Mouse (Mus musculus) heart, postnatal 10 days (tissue): ENCODE measurements around the gene Gm13276. TPM values are rescaled to one million over a fixed set of nuclear protein-coding genes. Genes with fewer than 3 reads are reported as not detected.
"Not testable (repeated sequence)": the region's sequence is repeated elsewhere in the genome, so short reads cannot be mapped to it uniquely, and the experiment has no call there.

Experiments used
- DNase-seq, 2 experiments: peaks; one replicate each; pipeline ENCODE4 v3.0.0; 2021
- intact Hi-C: fragments of 180-260 bp; cut with DNase I; formaldehyde crosslinking; loops from one replicate; pipeline ENCODE4 v1.15.1; 2025
- total RNA-seq, 2 experiments: library from RNA; stranded (reverse); gene quantifications; 2 replicates each; pipeline ENCODE4 v1.2.3; 2021

The Gm13276 gene
- total RNA-seq, 2 experiments from 2014 or later = not detected

- intact Hi-C loops = not testable (repeated sequence)
- peak in 1 of 2 experiments; percentile 6 for DNase-seq
Measured at GRCm38 (mm10) chr4:88780320-88780719, 5.2 kb upstream of the Gm13276 start.

DNA sequence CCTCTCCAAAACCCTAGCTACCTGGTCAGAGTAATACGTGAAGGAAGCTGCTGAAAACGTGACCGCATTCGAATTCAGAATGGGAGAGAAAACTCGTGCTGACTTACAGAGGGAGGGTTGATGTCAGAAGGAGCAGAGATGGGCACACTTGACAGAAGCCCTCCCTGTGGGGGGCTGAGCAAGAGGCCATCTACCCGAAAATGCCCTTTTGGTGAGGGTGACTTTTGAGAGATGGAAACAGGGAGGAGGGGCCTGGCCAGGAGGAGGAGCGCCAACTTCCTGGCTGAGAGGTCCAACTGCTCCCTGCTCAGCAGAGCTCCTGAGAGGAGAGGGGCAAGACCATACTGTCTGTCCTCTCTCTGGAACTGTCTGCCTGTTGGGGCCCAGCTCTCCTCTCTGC is 3.7 kb upstream of the Gm13276 start, which contains the start of gene Ifnz:
TSS of gene Ifnz (plus strand) at position 301 of the 400 bp plus-strand sequence.
- DNase-seq, intact Hi-C loops: not testable (repeated sequence)

DNA sequence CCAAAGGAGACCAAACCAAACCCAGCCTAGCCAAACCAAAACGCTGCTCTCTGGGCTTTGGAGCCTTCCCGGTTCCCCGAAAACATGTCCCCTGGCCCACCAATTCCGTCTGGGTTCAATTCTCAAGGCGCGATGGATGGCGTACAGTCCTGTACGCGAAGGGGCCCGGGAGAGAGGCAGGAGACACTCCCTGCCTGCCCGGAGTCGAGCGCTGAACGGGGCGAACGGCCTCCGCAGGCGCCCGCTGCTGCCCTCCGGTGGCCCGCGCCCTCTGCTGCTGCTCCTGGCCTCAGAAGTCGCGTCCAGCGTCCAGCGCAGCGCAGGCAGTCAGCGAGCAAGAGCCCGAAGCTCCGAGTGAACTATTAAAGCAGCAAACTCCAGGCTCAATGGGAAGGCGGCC is 3.2 kb upstream of the Gm13276 start:
- intact Hi-C loops = not testable (repeated sequence)
- peak; percentile 20 to 38 for DNase-seq

DNA sequence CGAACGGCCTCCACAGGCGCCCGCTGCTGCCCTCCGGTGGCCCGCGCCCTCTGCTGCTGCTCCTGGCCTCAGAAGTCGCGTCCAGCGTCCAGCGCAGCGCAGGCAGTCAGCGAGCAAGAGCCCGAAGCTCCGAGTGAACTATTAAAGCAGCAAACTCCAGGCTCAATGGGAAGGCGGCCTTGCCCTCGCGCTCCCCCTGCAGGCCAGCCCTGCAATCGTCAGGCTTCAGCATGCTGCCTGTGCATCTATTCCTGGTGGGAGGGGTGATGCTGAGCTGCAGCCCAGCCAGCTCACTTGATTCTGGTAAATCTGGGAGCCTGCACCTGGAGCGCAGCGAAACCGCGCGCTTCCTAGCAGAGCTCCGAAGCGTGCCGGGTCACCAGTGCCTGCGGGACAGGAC is 2.9 kb downstream of the Gm13276 start, which contains the start of gene Gm13277:
TSS of gene Gm13277 (plus strand) at position 231 of the 400 bp plus-strand sequence.
- intact Hi-C loops = not testable (repeated sequence)
- DNase-seq = peak; percentile 73 to 82

GRCm38 (mm10) chr4:88791250-88791649 is 5.7 kb downstream of the Gm13276 start, which contains the start of gene Gm13278:
Gene Gm13278, plus strand, starts transcription at chr4:88791550.
- DNase-seq, intact Hi-C loops: not testable (repeated sequence)

DNA sequence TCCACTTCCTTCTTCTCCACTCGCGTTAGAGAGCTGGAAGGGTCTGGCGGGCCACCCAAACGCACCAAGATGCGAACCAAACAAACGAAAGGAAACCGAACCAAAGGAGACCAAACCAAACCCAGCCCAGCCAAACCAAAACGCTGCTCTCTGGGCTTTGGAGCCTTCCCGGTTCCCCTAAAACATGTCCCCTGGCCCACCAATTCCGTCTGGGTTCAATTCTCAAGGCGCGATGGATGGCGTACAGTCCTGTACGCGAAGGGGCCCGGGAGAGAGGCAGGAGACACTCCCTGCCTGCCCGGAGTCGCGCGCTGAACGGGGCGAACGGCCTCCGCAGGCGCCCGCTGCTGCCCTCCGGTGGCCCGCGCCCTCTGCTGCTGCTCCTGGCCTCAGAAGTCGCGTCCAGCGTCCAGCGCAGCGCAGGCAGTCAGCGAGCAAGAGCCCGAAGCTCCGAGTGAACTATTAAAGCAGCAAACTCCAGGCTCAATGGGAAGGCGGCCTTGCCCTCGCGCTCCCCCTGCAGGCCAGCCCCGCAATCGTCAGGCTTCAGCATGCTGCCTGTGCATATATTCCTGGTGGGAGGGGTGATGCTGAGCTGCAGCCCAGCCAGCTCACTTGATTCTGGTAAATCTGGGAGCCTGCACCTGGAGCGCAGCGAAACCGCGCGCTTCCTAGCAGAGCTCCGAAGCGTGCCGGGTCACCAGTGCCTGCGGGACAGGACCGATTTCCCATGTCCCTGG is 8.6 kb downstream of the Gm13276 start, which contains the start of gene Gm13275:
TSS of gene Gm13275 (plus strand) at position 552 of the 740 bp plus-strand sequence.
- intact Hi-C loops = not testable (repeated sequence)
- DNase-seq = peak; percentile 86 to 90

- DNase-seq, intact Hi-C loops: not testable (repeated sequence)
Measured at GRCm38 (mm10) chr4:88797097-88797496, 11.6 kb downstream of the Gm13276 start, which contains the start of gene Gm13279. Gene Gm13279, plus strand, starts transcription at chr4:88797397.

- intact Hi-C loops, DNase-seq: not testable (repeated sequence)
Measured at GRCm38 (mm10) chr4:88799365-88799764, 13.9 kb downstream of the Gm13276 start, which contains the start of gene Gm13285. Gene Gm13285, plus strand, starts transcription at chr4:88799665.

GRCm38 (mm10) chr4:88802954-88803353 is 17.4 kb downstream of the Gm13276 start, which contains the start of gene Gm13287:
Gene Gm13287, plus strand, starts transcription at chr4:88803254.
- not testable (repeated sequence) for DNase-seq

DNA sequence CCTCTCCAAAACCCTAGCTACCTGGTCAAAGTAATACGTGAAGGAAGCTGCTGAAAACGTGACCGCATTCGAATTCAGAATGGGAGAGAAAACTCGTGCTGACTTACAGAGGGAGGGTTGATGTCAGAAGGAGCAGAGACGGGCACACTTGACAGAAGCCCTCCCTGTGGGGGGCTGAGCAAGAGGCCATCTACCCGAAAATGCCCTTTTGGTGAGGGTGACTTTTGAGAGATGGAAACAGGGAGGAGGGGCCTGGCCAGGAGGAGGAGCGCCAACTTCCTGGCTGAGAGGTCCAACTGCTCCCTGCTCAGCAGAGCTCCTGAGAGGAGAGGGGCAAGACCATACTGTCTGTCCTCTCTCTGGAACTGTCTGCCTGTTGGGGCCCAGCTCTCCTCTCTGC is 19.7 kb downstream of the Gm13276 start, which contains the start of gene Gm13288:
TSS of gene Gm13288 (plus strand) at position 301 of the 400 bp plus-strand sequence.
- not testable (repeated sequence) for DNase-seq
- intact Hi-C loops = loop anchor here (5.0 kb wide), 1 partner anchor 322 kb away; no protein-coding TSS in a partner anchor

More at GRCm38 (mm10) chr4:88802954-88803353, 17.4 kb downstream of the Gm13276 start, which contains the start of gene Gm13287:
- intact Hi-C loops = not testable (repeated sequence)

GRCm38 (mm10) chr4:88805761-88806160 is 20.3 kb downstream of the Gm13276 start:
- DNase-seq = peak; percentile 36 to 41
- intact Hi-C loops = loop anchor here (5.0 kb wide), 1 partner anchor 322 kb away; no protein-coding TSS in a partner anchor

- DNase-seq = no peak
- intact Hi-C loops = loop anchor here (5.0 kb wide), 1 partner anchor 134 kb away; the partner anchor contains the start of gene Ifna2
Measured at GRCm38 (mm10) chr4:88815928-88816327, 30.4 kb downstream of the Gm13276 start, which contains the start of gene Ifna7. Gene Ifna7, plus strand, starts transcription at chr4:88816228.

DNA sequence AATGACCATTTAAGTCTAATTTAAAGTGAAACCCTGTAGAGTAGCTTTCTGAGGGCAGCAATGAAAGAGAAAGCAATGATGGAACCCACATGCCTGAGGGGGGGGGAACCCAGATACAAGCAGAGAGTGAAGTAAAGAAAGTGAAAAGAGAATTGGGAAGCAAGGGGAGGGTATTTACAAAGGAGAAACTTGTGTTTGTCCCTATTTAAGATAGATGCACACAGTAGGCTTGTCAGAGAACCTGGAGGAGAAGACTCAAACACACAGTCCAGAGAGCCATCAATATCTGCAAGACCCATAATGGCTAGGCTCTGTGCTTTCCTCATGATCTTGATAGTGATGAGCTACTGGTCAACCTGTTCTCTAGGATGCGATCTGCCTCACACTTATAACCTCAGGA is 34.1 kb downstream of the Gm13276 start, which contains the start of gene Ifna11:
TSS of gene Ifna11 (plus strand) at position 301 of the 400 bp plus-strand sequence.
- no peak for DNase-seq
- intact Hi-C loops = loop anchor here (5.0 kb wide), 1 partner anchor 137 kb away; the partner anchor contains the start of gene Ifna2

DNA sequence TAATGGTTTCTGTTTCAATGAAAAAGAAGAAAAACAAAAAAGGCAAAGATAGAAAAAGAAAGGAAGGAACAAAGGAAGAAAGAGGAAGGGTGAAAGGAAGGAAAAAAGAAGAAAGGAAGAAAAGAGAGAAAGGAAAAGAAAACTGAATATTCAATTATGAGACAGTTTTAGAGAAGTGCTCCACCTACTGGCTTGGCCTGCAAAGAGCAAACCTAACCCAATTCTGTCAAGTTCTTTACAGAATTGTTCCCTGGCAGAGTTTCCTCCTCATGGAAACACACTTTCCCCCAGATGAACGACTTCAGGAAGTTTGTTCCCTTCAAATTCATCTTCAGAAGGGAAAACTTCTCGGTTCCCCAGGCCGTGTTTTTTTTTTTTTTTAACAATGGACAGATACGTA is 37.5 kb downstream of the Gm13276 start:
- DNase-seq = peak in 1 of 2 experiments; percentile 21
- intact Hi-C loops = no loop called here

DNA sequence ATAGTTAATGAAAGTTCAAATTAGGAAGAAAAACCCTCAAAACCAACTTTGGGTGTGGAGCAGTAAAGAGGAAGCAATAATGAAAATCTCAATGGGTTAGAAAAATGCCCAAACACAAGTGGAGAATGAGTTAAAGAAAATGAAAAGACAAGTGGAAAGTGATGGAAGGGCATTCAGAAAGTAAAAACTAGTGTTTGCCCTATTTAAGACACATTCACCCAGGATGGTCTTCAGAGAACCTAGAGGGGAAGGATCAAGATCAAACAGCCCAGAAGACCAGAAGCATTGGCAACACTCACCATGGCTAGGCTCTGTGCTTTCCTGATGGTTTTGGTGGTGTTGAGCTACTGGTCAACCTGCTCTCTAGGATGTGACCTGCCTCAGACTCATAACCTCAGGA is 41.6 kb downstream of the Gm13276 start, which contains the start of gene Ifna6:
TSS of gene Ifna6 (plus strand) at position 301 of the 400 bp plus-strand sequence.
- intact Hi-C loops, DNase-seq: not testable (repeated sequence)

DNA sequence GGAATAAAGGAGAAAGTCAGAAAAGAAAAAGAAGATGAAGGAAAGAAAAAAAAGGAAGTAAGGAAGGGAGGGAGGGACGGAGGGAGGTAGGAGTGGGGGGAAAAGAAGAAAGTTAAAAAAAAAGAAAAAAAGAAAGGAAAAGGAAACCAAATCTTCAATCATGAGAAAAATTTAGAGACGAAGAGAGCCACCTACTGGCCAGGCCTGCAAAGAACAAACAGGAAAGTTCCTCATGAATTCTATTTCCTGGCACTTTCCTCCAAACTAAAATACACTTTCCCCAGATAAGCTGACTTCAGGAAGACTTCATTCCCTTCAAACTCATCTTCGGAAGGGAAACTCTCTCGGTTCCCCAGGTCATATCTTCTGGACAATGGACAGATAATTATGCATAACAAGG is 45.0 kb downstream of the Gm13276 start:
- intact Hi-C loops = no loop called here
- peak; percentile 10 to 40 for DNase-seq

DNA sequence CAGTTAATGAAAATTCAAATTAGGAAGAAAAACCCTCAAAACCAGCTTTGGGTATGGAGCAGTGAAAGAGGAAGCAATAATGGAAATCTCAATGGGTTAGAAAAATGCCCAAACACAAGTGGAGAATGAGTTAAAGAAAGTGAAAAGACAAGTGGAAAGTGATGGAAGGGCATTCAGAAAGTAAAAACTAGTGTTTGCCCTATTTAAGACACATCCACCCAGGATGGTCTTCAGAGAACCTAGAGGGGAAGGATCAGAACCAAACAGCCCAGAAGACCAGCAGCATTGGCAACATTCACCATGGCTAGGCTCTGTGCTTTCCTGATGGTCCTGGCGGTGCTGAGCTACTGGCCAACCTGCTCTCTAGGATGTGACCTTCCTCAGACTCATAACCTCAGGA is 49.7 kb downstream of the Gm13276 start, which contains the start of gene Ifna5:
TSS of gene Ifna5 (plus strand) at position 301 of the 400 bp plus-strand sequence.
- intact Hi-C loops, DNase-seq: not testable (repeated sequence)
